Mouse (Mus musculus) embryo, embryonic 10.5 days (tissue): ENCODE measurements around the gene Clic6.
"Not testable (repeated sequence)": the region's sequence is repeated elsewhere in the genome, so short reads cannot be mapped to it uniquely, and the experiment has no call there.

Experiments
- DNase-seq: peaks from one replicate; pipeline ENCODE4 v3.0.0-alpha.2; 2015; ENCODE audit warnings: low spot score

Gene Clic6

GRCm38 (mm10) chr16:92470706-92471105 lies 14.8 kb upstream of the Clic6 start, which contains the start of gene Rcan1:
Rcan1 (minus strand) TSS chr16:92470867.
- no peak for DNase-seq

- no peak for DNase-seq
Observed at GRCm38 (mm10) chr16:92472898-92473297, 12.6 kb upstream of the Clic6 start.

GRCm38 (mm10) chr16:92475093-92475860 lies 10.3 kb upstream of the Clic6 start:
- DNase-seq = peak; percentile 46

GRCm38 (mm10) chr16:92478561-92479150 lies 6.9 kb upstream of the Clic6 start:
- peak; percentile 87 for DNase-seq

GRCm38 (mm10) chr16:92487086-92487485 lies 1.6 kb downstream of the Clic6 start:
- no peak for DNase-seq

- peak; percentile 74 for DNase-seq
Observed at GRCm38 (mm10) chr16:92487489-92487888, 2.0 kb downstream of the Clic6 start.

- no peak for DNase-seq
Observed at GRCm38 (mm10) chr16:92488456-92488855, 2.9 kb downstream of the Clic6 start.

GRCm38 (mm10) chr16:92489356-92489755 lies 3.8 kb downstream of the Clic6 start:
- no peak for DNase-seq

GRCm38 (mm10) chr16:92497851-92498588 lies 12.5 kb downstream of the Clic6 start:
- DNase-seq = no peak

GRCm38 (mm10) chr16:92498589-92498981 lies 13.0 kb downstream of the Clic6 start:
- no peak for DNase-seq

- no peak for DNase-seq
Observed at GRCm38 (mm10) chr16:92499324-92499723, 13.8 kb downstream of the Clic6 start.

- no peak for DNase-seq
Observed at GRCm38 (mm10) chr16:92500534-92500933, 15.0 kb downstream of the Clic6 start.

GRCm38 (mm10) chr16:92503105-92503504 lies 17.6 kb downstream of the Clic6 start:
- DNase-seq = no peak

GRCm38 (mm10) chr16:92507573-92507972 lies 22.0 kb downstream of the Clic6 start:
- DNase-seq = no peak

GRCm38 (mm10) chr16:92510835-92511772 lies 25.6 kb downstream of the Clic6 start:
- no peak for DNase-seq

GRCm38 (mm10) chr16:92511773-92512391 lies 26.3 kb downstream of the Clic6 start:
- peak; percentile 56 for DNase-seq

GRCm38 (mm10) chr16:92514896-92515295 lies 29.4 kb downstream of the Clic6 start:
- DNase-seq = not testable (repeated sequence)

- no peak for DNase-seq
Observed at GRCm38 (mm10) chr16:92516139-92516538, 30.6 kb downstream of the Clic6 start.

GRCm38 (mm10) chr16:92518718-92519117 lies 33.2 kb downstream of the Clic6 start:
- no peak for DNase-seq

- DNase-seq = peak; percentile 83
Observed at GRCm38 (mm10) chr16:92519820-92520492, 34.4 kb downstream of the Clic6 start.

- no peak for DNase-seq
Observed at GRCm38 (mm10) chr16:92523351-92523750, 37.8 kb downstream of the Clic6 start.
